Mouse (Mus musculus) kidney, adult 2 months (tissue): Measurements from ENCODE around the gene Akap8. TPM values are rescaled to one million over a fixed set of nuclear protein-coding genes. Genes with fewer than 3 reads are reported as not detected.

Experiments used
- DNase-seq: peaks from one replicate; pipeline ENCODE4 v3.0.0; 2021
- H3K27ac ChIP-seq: fragments of 200-500 bp; 2 replicates; pipeline ENCODE4 v1.5.1; 2012; ENCODE audit warnings: low read depth, low read length, control low read depth, inconsistent platforms; ENCODE audit not compliant: insufficient read depth
- H3K27me3 ChIP-seq: fragments of 200-500 bp; replicated peaks from 2 replicates; pipeline ENCODE4 v1.6.1; 2012; ENCODE audit warnings: mild to moderate bottlenecking, moderate library complexity, low read length, inconsistent platforms; ENCODE audit not compliant: control insufficient read depth, insufficient read depth
- H3K36me3 ChIP-seq: fragments of 200-500 bp; 2 replicates; pipeline ENCODE4 v1.6.1; 2012; ENCODE audit warnings: mild to moderate bottlenecking, moderate library complexity, low read length, inconsistent platforms; ENCODE audit not compliant: control insufficient read depth, insufficient read depth
- H3K4me1 ChIP-seq: fragments of 200-500 bp; 2 replicates; pipeline ENCODE4 v1.6.1; 2011; ENCODE audit warnings: low read length; ENCODE audit not compliant: control insufficient read depth, insufficient read depth
- H3K4me3 ChIP-seq: fragments of 200-500 bp; 2 replicates; pipeline ENCODE4 v1.5.1; 2011; ENCODE audit warnings: mild to moderate bottlenecking, low read depth, low read length, control low read depth; ENCODE audit not compliant: insufficient read depth
- CTCF ChIP-seq: fragments of 200-500 bp; conservative IDR thresholded peaks from 2 replicates; pipeline ENCODE4 v1.5.1; 2011; ENCODE audit warnings: low read depth, mild to moderate bottlenecking, control low read depth, low read length, moderate library complexity, mixed read lengths; ENCODE audit not compliant: insufficient read depth, insufficient read length
- POLR2A ChIP-seq: fragments of 200-500 bp; IDR thresholded peaks from one replicate; pipeline ENCODE4 v1.6.1; 2011; ENCODE audit warnings: low read depth, low read length, control low read depth
- WGBS: fragments of 180-500 bp; shearing (Covaris S2); methylation state at CpG from one replicate; pipeline ENCODE4 v1.1.7; 2018; 5-methylcytosine and 5-hydroxymethylcytosine counted together
- polyA plus RNA-seq: library from polyadenylated mRNA; depleted of rRNA; stranded (reverse); fragments of >200 nt; gene quantifications from 2 replicates; pipeline ENCODE4 v1.2.3, GENCODE M21; 2012

Akap8 gene
- polyA plus RNA-seq, 1 experiment, result 36.9 TPM

- Histone ChIP-seq H3K4me3 (no peak overlapping the region), H3K36me3 (peaks cover 13% of the 10 kb centered on the region), H3K27ac (no peak overlapping the region), H3K27me3 (no peaks in the 10 kb centered on the region), H3K4me1 (no peaks in the 10 kb centered on the region)
- WGBS, result 89% methylated on average over 8 of the region's 8 CpGs
- TF ChIP-seq CTCF (no peak), POLR2A (no peak)
- no peak for DNase-seq
These were observed 8.2 kb downstream of the Akap8 start for GRCm38 (mm10) chr17:32312801-32313200.

GRCm38 (mm10) chr17:32307963-32308362, 13.1 kb downstream of the Akap8 start:
- DNase-seq, result no peak
- Histone ChIP-seq H3K4me1 (no peaks in the 10 kb centered on the region), H3K36me3 (peaks cover 21% of the 10 kb centered on the region), H3K4me3 (no peak overlapping the region), H3K27me3 (no peaks in the 10 kb centered on the region), H3K27ac (no peak overlapping the region)
- TF ChIP-seq POLR2A (no peak), CTCF (no peak)
- WGBS, result 86% methylated on average over 4 of the region's 4 CpGs

DNA sequence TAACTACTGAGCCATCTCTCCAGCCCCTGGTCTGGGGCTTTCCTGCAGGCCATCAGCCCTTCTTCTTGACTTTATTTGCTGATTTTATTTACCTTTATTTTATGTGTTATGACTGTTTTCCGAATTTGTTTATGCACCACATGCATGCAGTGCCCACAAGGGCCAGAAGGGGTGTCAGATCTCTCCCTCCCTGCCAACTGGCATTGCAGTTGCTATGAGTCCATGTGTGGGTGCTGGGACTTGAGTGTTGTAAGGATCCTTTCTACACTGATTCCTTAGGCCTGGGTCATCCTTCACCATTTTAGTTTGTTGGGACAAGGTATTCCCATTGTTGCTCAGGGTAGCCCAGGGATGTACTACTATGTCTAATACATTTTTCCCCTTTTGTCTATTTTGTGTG, 22.9 kb downstream of the Akap8 start:
- H3K27ac ChIP-seq, result no peak overlapping the region
- TF ChIP-seq CTCF (no peak), POLR2A (no peak)

DNA sequence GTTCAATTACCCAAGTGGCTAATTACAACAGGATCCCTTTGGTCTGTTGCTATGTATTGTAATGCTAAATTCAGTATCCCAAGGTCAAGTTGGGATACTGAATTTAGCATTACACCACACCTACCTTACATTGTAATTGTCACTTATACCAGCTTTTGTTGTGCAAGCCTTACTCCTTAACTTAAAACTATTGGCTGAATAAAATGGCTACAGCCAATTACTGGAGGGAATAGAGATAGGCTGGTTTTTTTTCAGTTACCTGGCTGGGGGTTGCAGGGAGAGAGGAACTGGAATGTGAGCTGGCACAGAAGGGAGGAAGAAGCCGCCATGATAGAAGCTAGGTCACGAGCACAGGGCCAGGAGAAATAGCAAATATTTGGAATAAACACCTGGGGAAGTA, 25.1 kb downstream of the Akap8 start:
- Histone ChIP-seq H3K27ac (no peak overlapping the region), H3K27me3 (no peaks in the 10 kb centered on the region), H3K4me1 (no peaks in the 10 kb centered on the region), H3K4me3 (no peak overlapping the region), H3K36me3 (no peaks in the 10 kb centered on the region)
- 89% methylated on average over 2 of the region's 2 CpGs for WGBS
- no peak for DNase-seq
- TF ChIP-seq POLR2A (no peak), CTCF (no peak)

More for the DNA sequence above, 22.9 kb downstream of the Akap8 start:
- H3K36me3 ChIP-seq, result no peaks in the 10 kb centered on the region
- WGBS, result 83% methylated on average over 1 of the region's 1 CpGs
- H3K27me3 ChIP-seq, result no peaks in the 10 kb centered on the region
- DNase-seq, result no peak
- no peak overlapping the region for H3K4me3 ChIP-seq
- H3K4me1 ChIP-seq, result no peaks in the 10 kb centered on the region

DNA sequence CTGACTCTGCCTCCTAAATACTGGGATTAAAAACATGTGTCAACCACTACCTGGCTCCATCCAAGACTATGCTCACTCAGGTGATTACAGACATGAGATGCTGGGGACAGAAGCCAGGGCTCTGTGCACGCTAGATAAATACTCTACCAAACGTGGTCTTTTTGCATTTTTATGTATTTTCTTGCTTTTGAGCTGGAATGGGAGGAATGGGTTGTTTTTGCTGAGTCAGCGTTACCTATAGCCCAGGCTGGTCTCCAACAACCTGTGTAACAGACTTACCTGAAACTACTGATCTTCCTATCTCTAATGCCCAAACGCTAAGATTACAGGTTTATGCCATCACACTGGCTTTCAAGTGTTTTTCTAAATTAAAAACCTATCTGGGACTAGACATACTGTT, 25.9 kb downstream of the Akap8 start:
- TF ChIP-seq CTCF (no peak), POLR2A (no peak)
- 83% methylated on average over 4 of the region's 4 CpGs for WGBS
- H3K27ac ChIP-seq, result no peak overlapping the region
- no peaks in the 10 kb centered on the region for H3K36me3 ChIP-seq
- no peak for DNase-seq
- no peaks in the 10 kb centered on the region for H3K4me1 ChIP-seq
- no peaks in the 10 kb centered on the region for H3K27me3 ChIP-seq
- H3K4me3 ChIP-seq, result no peak overlapping the region

- Histone ChIP-seq H3K27me3 (no peaks in the 10 kb centered on the region), H3K27ac (0 out of 2 replicates have a peak overlapping the region, but pooled peaks have one; percentile 98), H3K4me1 (peaks cover 6% of the 10 kb centered on the region), H3K4me3 (peak overlapping the region; percentile 96), H3K36me3 (no peaks in the 10 kb centered on the region)
- 36% methylated on average over 6 of the region's 6 CpGs for WGBS
- TF ChIP-seq CTCF (no peak), POLR2A (no peak)
- no peak for DNase-seq
These were observed 35.8 kb downstream of the Akap8 start for GRCm38 (mm10) chr17:32285138-32285670.

- Histone ChIP-seq H3K4me1 (peaks cover 8% of the 10 kb centered on the region), H3K4me3 (peak within 1 kb of the TSS; percentile 96), H3K27ac (peak within 1 kb of the TSS; percentile 98), H3K36me3 (no peaks in the 10 kb centered on the region), H3K27me3 (no peaks in the 10 kb centered on the region)
- no peak for TF ChIP-seq CTCF
- TF ChIP-seq POLR2A, result peak; percentile 15
- WGBS, result 1% methylated on average over 93 of the region's 100 CpGs
- peak; percentile 94 for DNase-seq
These were observed 36.5 kb downstream of the Akap8 start, which contains the start of gene Brd4 for GRCm38 (mm10) chr17:32284262-32285137. Brd4 (minus strand) TSS chr17:32284722.
